In genomic region chr9:62613806-62614205, GRCm38 (mm10) we compare ENCODE assay signal across 18 mouse cellular contexts.
A peak's percentile ranks its signal among the peaks of the same experiment; 100 is the strongest.
DNase-seq lines count a peak whose midpoint lies in the region; ATAC-seq and TF ChIP-seq lines count a peak whose summit lies in the region.
"Had no signal": no experiment of that assay in that cellular context is flagged by ENCODE, and none has a peak within 500 bp of the region (broad histone marks: within the 10 kb centered on the region; RNA-seq: fewer than 3 reads in every experiment).

No protein-coding gene starts in this region.

- 60% methylated on average over 8 of the region's 8 CpGs for WGBS in kidney, embryonic 16.5 days
- 72% methylated on average over 8 of the region's 8 CpGs for WGBS in stomach, embryonic 16.5 days
- WGBS in stomach, postnatal 0 days: 78% methylated on average over 8 of the region's 8 CpGs
- WGBS in limb, embryonic 10.5 days: 87% methylated on average over 8 of the region's 8 CpGs

- intact Hi-C loops in gastrocnemius, postnatal 36 days (cut with DNase I): no loop called here
- intact Hi-C loops in left cerebral cortex, adult 2 months (cut with DNase I): loop anchor here (10.0 kb wide), 1 partner anchor 49 kb away; no protein-coding TSS in a partner anchor

- H3K36me3 ChIP-seq in kidney, embryonic 16.5 days (ENCODE audit: insufficient read depth, low read length): no peaks in the 10 kb centered on the region
- H3K36me3 ChIP-seq in stomach, embryonic 16.5 days (ENCODE audit: control insufficient read depth, insufficient read depth, low read length): no peaks in the 10 kb centered on the region
- H3K36me3 ChIP-seq in stomach, postnatal 0 days (ENCODE audit: control insufficient read depth, insufficient read depth, low read length): no peaks in the 10 kb centered on the region
- no peaks in the 10 kb centered on the region for H3K36me3 ChIP-seq in limb, embryonic 10.5 days
- H3K36me3 ChIP-seq: forebrain, embryonic 12.5 days; heart, embryonic 12.5 days; liver, embryonic 15.5 days; neural tube, embryonic 12.5 days had no signal

- ATAC-seq in kidney, embryonic 16.5 days (ENCODE audit: low FRiP score, low TSS enrichment): no peak
- 0 out of 2 replicates have a peak, but pooled peaks have one; percentile 18 for ATAC-seq in stomach, embryonic 16.5 days (ENCODE audit: insufficient read depth, low FRiP score)
- ATAC-seq in stomach, postnatal 0 days (ENCODE audit: low FRiP score, low TSS enrichment): no peak

- no peak for TF ChIP-seq CTCF in stomach, postnatal 0 days (IDR thresholded peaks at IDR 0.05; ENCODE audit: low read depth)
- no peak for TF ChIP-seq CTCF in left cerebral cortex, adult 2 months (IDR thresholded peaks at IDR 0.05)

- DNase-seq in kidney, adult 9 months: peak; percentile 4
- DNase-seq in stomach, postnatal 0 days (ENCODE audit: low spot score): no peak
- DNase-seq in limb, embryonic 10.5 days (ENCODE audit: low spot score): no peak
- no peak for DNase-seq in gastrocnemius, postnatal 36 days
- no peak for DNase-seq in left cerebral cortex, adult 2 months (ENCODE audit: extremely low spot score in 1 of 2, low spot score in 2 of 2)
- DNase-seq: adrenal gland, postnatal 36 days; cerebellum, adult 2 months; gastrocnemius, postnatal 14 days; layer of hippocampus, postnatal 36 days; lung, postnatal 10 days; right cerebral cortex, postnatal 25 days; thymus, postnatal 4 days had no signal

- TF ChIP-seq EP300 in stomach, postnatal 0 days (optimal IDR thresholded peaks at IDR 0.05): no peak

- no peak overlapping the region for H3K27ac ChIP-seq in kidney, embryonic 16.5 days (ENCODE audit: low read length)
- H3K27ac ChIP-seq in stomach, embryonic 16.5 days (ENCODE audit: low read length): no peak overlapping the region
- H3K27ac ChIP-seq in stomach, postnatal 0 days (replicated peaks): no peak overlapping the region
- H3K27ac ChIP-seq in limb, embryonic 10.5 days: peak overlapping the region; percentile 73
- no peak overlapping the region for H3K27ac ChIP-seq in left cerebral cortex, adult 2 months
- H3K27ac ChIP-seq: forebrain, embryonic 12.5 days; liver, embryonic 15.5 days; neural tube, embryonic 12.5 days had no signal

- no peaks in the 10 kb centered on the region for H3K27me3 ChIP-seq in kidney, embryonic 16.5 days (ENCODE audit: insufficient read depth, low read length)
- no peaks in the 10 kb centered on the region for H3K27me3 ChIP-seq in stomach, embryonic 16.5 days (ENCODE audit: control insufficient read depth, insufficient read depth, low read length)
- H3K27me3 ChIP-seq in stomach, postnatal 0 days (ENCODE audit: control insufficient read depth, insufficient read depth, low read length): no peaks in the 10 kb centered on the region
- no peaks in the 10 kb centered on the region for H3K27me3 ChIP-seq in limb, embryonic 10.5 days (ENCODE audit: low read depth, poor library complexity, severe bottlenecking)
- H3K27me3 ChIP-seq: forebrain, embryonic 12.5 days; heart, embryonic 12.5 days; liver, embryonic 15.5 days; neural tube, embryonic 12.5 days had no signal

- H3K9me3 ChIP-seq in kidney, embryonic 16.5 days (ENCODE audit: low read length): peaks cover 9% of the 10 kb centered on the region
- peaks cover 13% of the 10 kb centered on the region; the same call in 1 of the 2 replicates for H3K9me3 ChIP-seq in stomach, embryonic 16.5 days (replicated peaks; ENCODE audit: control insufficient read depth, low read length)
- H3K9me3 ChIP-seq in stomach, postnatal 0 days (ENCODE audit: control insufficient read depth, low read length): no peaks in the 10 kb centered on the region
- H3K9me3 ChIP-seq in limb, embryonic 10.5 days (replicated peaks): no peaks in the 10 kb centered on the region
- H3K9me3 ChIP-seq: liver, embryonic 15.5 days; neural tube, embryonic 12.5 days had no signal

- no peaks in the 10 kb centered on the region for H3K4me1 ChIP-seq in kidney, embryonic 16.5 days (ENCODE audit: insufficient read depth, low read length)
- H3K4me1 ChIP-seq in stomach, embryonic 16.5 days (ENCODE audit: control insufficient read depth, insufficient read depth, low read length): peaks cover 6% of the 10 kb centered on the region; the same call in 1 of the 2 replicates
- H3K4me1 ChIP-seq in stomach, postnatal 0 days (replicated peaks; ENCODE audit: control insufficient read depth, insufficient read depth): no peaks in the 10 kb centered on the region
- H3K4me1 ChIP-seq in limb, embryonic 10.5 days: peaks cover 40% of the 10 kb centered on the region
- H3K4me1 ChIP-seq: liver, embryonic 15.5 days had no signal

- no peak overlapping the region for H3K4me2 ChIP-seq in kidney, embryonic 16.5 days (replicated peaks; ENCODE audit: low read depth, low read length)
- no peak overlapping the region for H3K4me2 ChIP-seq in stomach, embryonic 16.5 days (ENCODE audit: low read depth, low read length)
- no peak overlapping the region for H3K4me2 ChIP-seq in stomach, postnatal 0 days (replicated peaks; ENCODE audit: low read depth)
- H3K4me2 ChIP-seq: forebrain, embryonic 12.5 days; heart, embryonic 12.5 days; liver, embryonic 15.5 days; neural tube, embryonic 12.5 days had no signal

- H3K9ac ChIP-seq in kidney, embryonic 16.5 days (replicated peaks; ENCODE audit: low read length): no peak overlapping the region
- no peak overlapping the region for H3K9ac ChIP-seq in stomach, embryonic 16.5 days (ENCODE audit: low read length)
- no peak overlapping the region for H3K9ac ChIP-seq in stomach, postnatal 0 days (ENCODE audit: low read length)
- H3K9ac ChIP-seq: forebrain, embryonic 12.5 days; heart, embryonic 12.5 days; liver, embryonic 15.5 days; neural tube, embryonic 12.5 days had no signal

- no peak overlapping the region for H3K4me3 ChIP-seq in kidney, embryonic 16.5 days (ENCODE audit: low read length)
- H3K4me3 ChIP-seq in stomach, embryonic 16.5 days (replicated peaks; ENCODE audit: low read length): no peak overlapping the region
- H3K4me3 ChIP-seq in stomach, postnatal 0 days (ENCODE audit: low read depth, low read length): no peak overlapping the region
- H3K4me3 ChIP-seq in limb, embryonic 10.5 days: no peak overlapping the region
- no peak overlapping the region for H3K4me3 ChIP-seq in left cerebral cortex, adult 2 months
- H3K4me3 ChIP-seq: forebrain, embryonic 12.5 days; heart, embryonic 12.5 days; liver, embryonic 15.5 days; neural tube, embryonic 12.5 days had no signal
